Mouse (Mus musculus) cerebellum, postnatal 4 days (tissue): ENCODE measurements at regions not wholly inside any gene's neighbourhood (a gene's known extent, or its start where the extent isn't known, plus 50 kb on each side); places are given as distances from the start of the nearest gene placed in this dataset.
A peak's percentile ranks its signal among the peaks of the same experiment; 100 is the strongest.

Experiments
- DNase-seq, 2 experiments: peaks; one replicate each; pipeline ENCODE4 v3.0.0; 2022; ENCODE audit warnings: low spot score in 2 of 2, mixed read lengths in 1 of 2

- DNase-seq: no peak
These were observed 200.2 kb downstream of the Adra2a start for GRCm38 (mm10) chr19:54244176-54244575.

- DNase-seq: no peak
These were observed 204.4 kb downstream of the Adra2a start for GRCm38 (mm10) chr19:54248256-54248936.

- DNase-seq: no peak
These were observed 208.3 kb downstream of the Adra2a start for GRCm38 (mm10) chr19:54252145-54252664.

- no peak for DNase-seq
These were observed 213.9 kb downstream of the Adra2a start for GRCm38 (mm10) chr19:54257889-54258288.

- DNase-seq: no peak
These were observed 215.2 kb downstream of the Adra2a start for GRCm38 (mm10) chr19:54259175-54259574.

GRCm38 (mm10) chr19:54277368-54277767 is 233.4 kb downstream of the Adra2a start:
- DNase-seq: no peak

GRCm38 (mm10) chr19:54285481-54285880 is 241.5 kb downstream of the Adra2a start:
- no peak for DNase-seq

- no peak for DNase-seq
These were observed 253.9 kb downstream of the Adra2a start for GRCm38 (mm10) chr19:54297663-54298388.

GRCm38 (mm10) chr19:54311289-54311688 is 267.3 kb downstream of the Adra2a start:
- no peak for DNase-seq

- no peak for DNase-seq
These were observed 267.8 kb downstream of the Adra2a start for GRCm38 (mm10) chr19:54311723-54312122.

- DNase-seq: peak in 1 of 2 experiments; percentile 5
These were observed 279.3 kb downstream of the Adra2a start for GRCm38 (mm10) chr19:54323276-54323675.

- no peak for DNase-seq
These were observed 281.0 kb downstream of the Adra2a start for GRCm38 (mm10) chr19:54324991-54325390.

GRCm38 (mm10) chr19:54332140-54332539 is 288.2 kb downstream of the Adra2a start:
- no peak for DNase-seq

GRCm38 (mm10) chr19:54340778-54341291 is 296.9 kb downstream of the Adra2a start:
- no peak for DNase-seq

- DNase-seq: peak in 1 of 2 experiments; percentile 8
These were observed 315.8 kb downstream of the Adra2a start for GRCm38 (mm10) chr19:54359731-54360130.

GRCm38 (mm10) chr19:54360660-54361059 is 316.7 kb downstream of the Adra2a start:
- DNase-seq: peak in 1 of 2 experiments; percentile 21

GRCm38 (mm10) chr19:54385101-54385500 is 341.1 kb downstream of the Adra2a start:
- DNase-seq: no peak

GRCm38 (mm10) chr19:54391406-54391805 is 347.5 kb downstream of the Adra2a start:
- no peak for DNase-seq

GRCm38 (mm10) chr19:54399651-54400050 is 355.7 kb downstream of the Adra2a start:
- no peak for DNase-seq

- DNase-seq: no peak
These were observed 364.0 kb downstream of the Adra2a start for GRCm38 (mm10) chr19:54407904-54408303.

GRCm38 (mm10) chr19:54429062-54429461 is 385.1 kb downstream of the Adra2a start:
- DNase-seq: no peak

GRCm38 (mm10) chr19:54440713-54441112 is 396.8 kb downstream of the Adra2a start:
- no peak for DNase-seq
